Mouse (Mus musculus): ENCODE data around the gene Myo1d. TPM values are rescaled to one million over a fixed set of nuclear protein-coding genes. Genes with fewer than 3 reads are reported as not detected.

Myo1d gene
- total and polyA plus RNA-seq, 3 experiments = 15.9 to 81.1 (median 41.7) TPM

DNA sequence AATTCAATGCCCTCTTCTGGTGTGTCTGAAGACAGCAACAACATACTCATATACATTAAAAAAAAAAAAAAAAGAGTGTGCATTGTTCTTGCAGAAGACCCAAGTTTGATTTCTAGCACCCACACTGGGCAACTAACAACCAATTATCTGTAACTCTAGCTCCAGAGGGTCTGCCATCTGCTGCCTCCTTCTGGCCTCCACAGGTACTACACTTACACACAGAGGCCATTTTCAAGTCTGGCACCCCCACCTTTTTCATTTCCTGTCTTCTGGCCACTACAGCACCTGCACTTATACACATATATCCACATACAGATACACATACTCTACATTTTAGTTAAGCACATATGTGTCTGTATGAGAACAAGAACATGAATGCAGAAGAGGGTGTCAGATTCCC is 252.1 kb downstream of the Myo1d start:
- peak; percentile 4; the same call in 1 of the 2 replicates for TF ChIP-seq ZC3H11A (IDR thresholded peaks at IDR 0.05; ENCODE audit: low read depth, low read length)
- TF ChIP-seq POLR2A (IDR thresholded peaks at IDR 0.05; ENCODE audit: control insufficient read depth in 1 of 2, insufficient read depth in 1 of 2, low read depth in 1 of 2, low read length in 2 of 2, poor library complexity in 1 of 2) = no peak
- TF ChIP-seq SMC3 (IDR thresholded peaks at IDR 0.05; ENCODE audit: low read depth, low read length) = peak; percentile 57
- TF ChIP-seq UBTF (IDR thresholded peaks at IDR 0.05; ENCODE audit: borderline replicate concordance, insufficient read depth, low read depth, low read length) = no peak
- peak; percentile 49 to 72 (median 65) for TF ChIP-seq CTCF (IDR thresholded peaks at IDR 0.05 in 2 of 3, conservative IDR thresholded peaks at IDR 0.05 in 1 of 3; ENCODE audit: control insufficient read depth in 1 of 3, insufficient read depth in 1 of 3, low read depth in 2 of 3, low read length in 3 of 3, poor library complexity in 1 of 3, severe bottlenecking in 1 of 3)
- TF ChIP-seq TCF12 (IDR thresholded peaks at IDR 0.05; ENCODE audit: low read depth, low read length) = 0 out of 2 replicates have a peak, but pooled peaks have one; percentile 10
- TF ChIP-seq POLR2AphosphoS2 (IDR thresholded peaks at IDR 0.05; ENCODE audit: low read length) = no peak
- TF ChIP-seq RAD21 (IDR thresholded peaks at IDR 0.05; ENCODE audit: low read depth, low read length) = peak; percentile 41
- DNase-seq (ENCODE audit: low read depth, low spot score) = peak; percentile 53
- Histone ChIP-seq H3K4me1 (ENCODE audit: control insufficient read depth in 1 of 2, insufficient read depth in 2 of 2, low read length in 2 of 2) (peaks cover 15 to 20% of the 10 kb centered on the region in 2 experiments), H3K36me3 (ENCODE audit: control insufficient read depth in 1 of 2, insufficient read depth in 2 of 2, low read length in 2 of 2) (peaks cover 2 to 17% of the 10 kb centered on the region in 2 experiments; a peak in 2 of 4 replicates), H3K27ac (ENCODE audit: control insufficient read depth, low read depth, low read length) (no peak overlapping the region), H3K79me2 (ENCODE audit: control insufficient read depth, insufficient read depth, low read length, poor library complexity) (no peaks in the 10 kb centered on the region), H3K27me3 (ENCODE audit: control insufficient read depth in 1 of 2, insufficient read depth in 2 of 2, low read length in 2 of 2) (no peaks in the 10 kb centered on the region), H3K9me3 (replicated peaks; ENCODE audit: insufficient read depth, low read length) (no peaks in the 10 kb centered on the region), H3K9ac (ENCODE audit: control insufficient read depth, low read depth, low read length, poor library complexity, severe bottlenecking) (no peak overlapping the region), H3K4me3 (ENCODE audit: control insufficient read depth in 1 of 2, insufficient read depth in 1 of 2, low read depth in 2 of 2, low read length in 2 of 2) (no peak overlapping the region)

DNA sequence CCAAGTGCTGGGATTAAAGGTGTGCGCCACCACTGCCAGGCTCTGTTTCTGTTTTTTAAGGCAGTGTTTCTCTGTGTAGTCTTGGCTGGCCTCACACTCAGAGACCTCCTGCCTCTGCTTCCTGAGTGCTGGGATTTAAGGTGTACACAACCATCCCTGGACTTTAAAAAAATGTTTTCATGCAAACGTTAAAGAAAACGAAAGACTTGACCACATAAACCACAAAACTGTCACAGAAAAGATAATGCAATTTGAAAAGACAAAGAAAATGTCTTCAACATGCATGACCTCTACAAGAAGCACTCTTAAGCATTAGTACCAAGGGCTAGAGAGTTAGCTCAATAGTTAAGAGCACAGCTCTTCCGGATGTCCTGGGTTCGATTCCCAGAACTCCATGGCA is 255.6 kb downstream of the Myo1d start:
- H3K9ac ChIP-seq (ENCODE audit: control insufficient read depth, low read depth, low read length, poor library complexity, severe bottlenecking) = no peak overlapping the region
- peaks cover 0 to 18% of the 10 kb centered on the region in 2 experiments; a peak in 2 of 4 replicates for H3K36me3 ChIP-seq (ENCODE audit: control insufficient read depth in 1 of 2, insufficient read depth in 2 of 2, low read length in 2 of 2)
- H3K79me2 ChIP-seq (ENCODE audit: control insufficient read depth, insufficient read depth, low read length, poor library complexity) = no peaks in the 10 kb centered on the region
- DNase-seq (ENCODE audit: low read depth, low spot score) = peak; percentile 40
- no peak overlapping the region for H3K27ac ChIP-seq (ENCODE audit: control insufficient read depth, low read depth, low read length)
- H3K27me3 ChIP-seq (ENCODE audit: control insufficient read depth in 1 of 2, insufficient read depth in 2 of 2, low read length in 2 of 2) = no peaks in the 10 kb centered on the region
- TF ChIP-seq TBP (IDR thresholded peaks at IDR 0.05; ENCODE audit: low read depth, low read length) (peak; percentile 28; the same call in 1 of the 2 replicates), SIN3A (IDR thresholded peaks at IDR 0.05; ENCODE audit: low read length) (0 out of 2 replicates have a peak, but pooled peaks have one; percentile 19), TAL1 (IDR thresholded peaks at IDR 0.05; ENCODE audit: low read length) (no peak), MAX (IDR thresholded peaks at IDR 0.05; ENCODE audit: low read length) (no peak), GATA1 (IDR thresholded peaks at IDR 0.05; ENCODE audit: low read depth, low read length) (peak; percentile 48; the same call in 1 of the 2 replicates), EP300 (IDR thresholded peaks at IDR 0.05; ENCODE audit: low read depth in 1 of 2, low read length in 2 of 2) (peak; percentile 9 to 63; a peak in 2 of 4 replicates), MYB (IDR thresholded peaks at IDR 0.05; ENCODE audit: low read depth, low read length) (peak; percentile 33; the same call in 1 of the 2 replicates), GABPA (IDR thresholded peaks at IDR 0.05; ENCODE audit: low read depth, low read length) (no peak), ZNF384 (IDR thresholded peaks at IDR 0.05; ENCODE audit: low read depth, low read length) (peak; percentile 54), KAT2A (conservative IDR thresholded peaks at IDR 0.05; ENCODE audit: low read depth, low read length) (no peak)
- H3K9me3 ChIP-seq (replicated peaks; ENCODE audit: insufficient read depth, low read length) = no peaks in the 10 kb centered on the region
- H3K4me1 ChIP-seq (ENCODE audit: control insufficient read depth in 1 of 2, insufficient read depth in 2 of 2, low read length in 2 of 2) = peaks cover 15 to 20% of the 10 kb centered on the region in 2 experiments
- no peak overlapping the region for H3K4me3 ChIP-seq (ENCODE audit: control insufficient read depth in 1 of 2, insufficient read depth in 1 of 2, low read depth in 2 of 2, low read length in 2 of 2)

Data from MEL (cell line).